Mouse (Mus musculus) forebrain, postnatal 0 days (tissue): ENCODE data around the gene Cog5. TPM values are rescaled to one million over a fixed set of nuclear protein-coding genes. Genes with fewer than 3 reads are reported as not detected.

Source experiments
- ATAC-seq: fragments of 200-750 bp; cut with Nextera tagmentation; 2 replicates; pipeline ENCODE4 v1.8.0; 2017; ENCODE audit warnings: mild to moderate bottlenecking, moderate library complexity
- DNase-seq: peaks from one replicate; pipeline ENCODE4 v3.0.0-alpha.2; 2015
- H3K27ac ChIP-seq: fragments of 300-500 bp; sonication (generic); 2 replicates; pipeline ENCODE4 v1.5.1; 2014; ENCODE audit warnings: low read depth, mild to moderate bottlenecking, antibody characterized with exemption, low read length, moderate library complexity, mixed read lengths
- H3K27me3 ChIP-seq: fragments of 300-500 bp; sonication (generic); 2 replicates; pipeline ENCODE4 v1.6.1; 2014; ENCODE audit warnings: mild to moderate bottlenecking, low read length, mixed read lengths; ENCODE audit not compliant: insufficient read depth
- H3K36me3 ChIP-seq: fragments of 300-500 bp; sonication (generic); 2 replicates; pipeline ENCODE4 v1.6.1; 2014; ENCODE audit warnings: mild to moderate bottlenecking, moderate library complexity; ENCODE audit not compliant: insufficient read depth
- H3K4me1 ChIP-seq: fragments of 300-500 bp; sonication (generic); 2 replicates; pipeline ENCODE4 v1.6.1; 2014; ENCODE audit warnings: antibody characterized with exemption; ENCODE audit not compliant: insufficient read depth
- H3K4me2 ChIP-seq: fragments of 300-500 bp; sonication (generic); 2 replicates; pipeline ENCODE4 v1.6.1; 2014; ENCODE audit warnings: low read depth, mild to moderate bottlenecking, moderate library complexity
- H3K4me3 ChIP-seq: fragments of 300-500 bp; sonication (generic); 2 replicates; pipeline ENCODE4 v1.5.1; 2014; ENCODE audit warnings: low read depth, low read length, mixed read lengths
- H3K9ac ChIP-seq: fragments of 300-500 bp; sonication (generic); 2 replicates; pipeline ENCODE4 v1.6.1; 2014; ENCODE audit warnings: mild to moderate bottlenecking
- H3K9me3 ChIP-seq: fragments of 300-500 bp; sonication (generic); 2 replicates; pipeline ENCODE4 v1.6.1; 2016; ENCODE audit warnings: low read length
- CTCF ChIP-seq: sonication (generic); IDR thresholded peaks from 2 replicates; pipeline ENCODE4 v1.5.1; 2016; ENCODE audit warnings: antibody characterized with exemption, control low read depth, low read depth
- WGBS: fragments of 180-500 bp; shearing (Covaris S2); extraction: QIAGEN DNeasy Blood & Tissue Kit; methylation state at CpG from one replicate; pipeline ENCODE4 v1.1.7; 2014; 5-methylcytosine and 5-hydroxymethylcytosine counted together
- polyA plus RNA-seq: library from polyadenylated mRNA; unstranded; fragments of >200 nt; fragmentation: Nextera tagmentation; extraction: Ambion mirVana; gene quantifications from 2 replicates; pipeline ENCODE4 v1.2.1, GENCODE M21; 2015
- total RNA-seq: library from RNA; depleted of rRNA; stranded (reverse); fragments of >200 nt; gene quantifications from 2 replicates; pipeline ENCODE4 v1.2.3, GENCODE M21; 2014

Cog5 gene
- total and polyA plus RNA-seq, 2 experiments from 2014 or later: 17.3 to 47.7 TPM

DNA sequence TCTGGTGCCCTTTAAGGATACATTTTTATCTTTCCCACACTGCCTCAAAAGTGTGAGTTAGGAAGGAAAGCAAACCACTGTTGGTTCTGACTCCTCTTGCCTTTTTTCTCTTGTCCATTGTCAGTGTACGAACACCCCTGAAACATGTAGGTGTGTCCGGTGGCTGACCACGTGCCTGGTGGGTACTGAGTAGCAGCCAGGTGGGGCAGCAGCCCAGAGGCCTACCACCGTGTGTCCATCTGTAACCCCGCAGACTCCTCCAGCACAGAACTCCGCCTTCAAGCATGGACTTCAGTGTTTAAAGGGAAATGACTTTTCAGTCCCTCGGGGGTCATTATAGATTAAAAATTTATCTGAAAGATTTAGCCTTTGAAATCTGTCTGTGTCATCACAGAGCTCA lies 242.8 kb downstream of the Cog5 start:
- no peak for DNase-seq
- H3K36me3 ChIP-seq: no peaks in the 10 kb centered on the region

DNA sequence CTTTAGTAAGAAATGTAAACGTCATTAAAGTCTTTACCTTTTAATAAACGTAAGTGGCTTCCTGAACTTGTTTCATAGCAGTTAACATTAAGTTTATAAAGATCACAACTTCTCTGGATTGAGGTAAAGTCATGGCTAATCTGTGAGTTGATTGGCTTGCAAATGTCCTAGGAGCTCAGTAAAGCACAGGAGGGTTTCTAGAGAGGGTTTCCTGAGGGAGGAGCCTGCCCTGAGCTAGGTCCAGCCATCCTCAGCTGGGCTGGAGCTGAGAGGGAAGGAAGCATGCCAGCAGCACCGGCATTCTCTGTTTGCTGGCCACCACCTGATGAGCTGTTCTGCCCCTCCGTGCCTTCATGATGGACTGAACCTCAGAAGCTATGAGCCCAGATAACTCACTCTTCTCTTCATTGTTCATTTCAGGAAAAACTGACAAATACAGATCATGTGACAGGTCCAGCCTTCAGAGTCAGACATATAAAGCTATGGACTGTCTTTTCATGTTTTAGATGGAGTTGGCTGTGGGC lies 245.8 kb downstream of the Cog5 start:
- Histone ChIP-seq H3K9ac (no peak overlapping the region), H3K36me3 (no peaks in the 10 kb centered on the region), H3K27me3 (no peaks in the 10 kb centered on the region), H3K27ac (no peak overlapping the region), H3K4me3 (no peak overlapping the region), H3K4me2 (no peak overlapping the region), H3K4me1 (peaks cover 10% of the 10 kb centered on the region), H3K9me3 (no peaks in the 10 kb centered on the region)
- no peak for TF ChIP-seq CTCF
- WGBS: 83% methylated on average over 4 of the region's 4 CpGs
- no peak for DNase-seq
- ATAC-seq: no peak

More for the DNA sequence above, 242.8 kb downstream of the Cog5 start:
- no peak for TF ChIP-seq CTCF
- no peak overlapping the region for H3K4me2 ChIP-seq
- peaks cover 10% of the 10 kb centered on the region for H3K4me1 ChIP-seq
- H3K27ac ChIP-seq: no peak overlapping the region
- H3K9ac ChIP-seq: no peak overlapping the region
- no peak overlapping the region for H3K4me3 ChIP-seq
- 55% methylated on average over 7 of the region's 7 CpGs for WGBS
- no peaks in the 10 kb centered on the region for H3K9me3 ChIP-seq
- no peak for ATAC-seq
- H3K27me3 ChIP-seq: no peaks in the 10 kb centered on the region

DNA sequence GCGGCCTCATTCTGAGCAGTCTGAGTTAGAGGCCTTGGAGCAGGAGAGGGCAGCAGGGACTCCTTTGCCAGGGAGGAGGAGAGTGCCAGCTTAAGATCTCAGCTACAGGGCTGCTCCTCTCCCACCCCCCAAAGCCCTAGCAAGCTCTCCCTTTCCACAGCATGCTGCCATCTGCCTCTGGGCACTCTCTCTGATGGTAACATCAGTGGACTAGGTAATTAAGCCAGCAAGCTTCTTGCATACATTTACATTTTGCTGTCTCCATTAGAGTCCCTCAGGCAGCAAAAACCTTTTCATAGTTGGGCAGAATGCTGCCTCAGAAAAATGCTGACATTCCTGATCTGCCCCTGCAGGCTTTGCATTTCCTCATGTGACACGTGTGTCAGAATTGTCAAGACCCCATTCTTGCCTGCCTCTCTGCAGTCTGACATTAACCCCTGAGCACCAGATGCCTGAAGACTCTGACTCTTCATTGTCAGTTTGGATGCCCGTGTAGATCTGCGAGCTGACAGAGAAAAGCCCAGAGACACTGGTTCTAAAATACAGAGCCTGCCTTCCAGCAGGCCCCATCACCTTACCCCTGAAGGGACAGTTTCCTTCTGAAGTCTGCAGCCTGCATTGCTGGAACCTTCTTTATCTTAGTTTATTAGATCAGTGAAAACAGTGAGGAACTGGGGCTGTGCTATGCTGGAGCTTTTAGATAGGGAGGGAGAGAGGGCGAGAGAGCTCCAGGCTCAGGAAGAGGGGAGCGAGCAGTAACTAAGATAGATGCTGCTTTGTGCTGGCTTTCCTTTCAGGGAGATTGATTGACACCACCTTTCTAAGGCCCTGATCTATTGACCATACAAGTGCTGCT lies 251.3 kb downstream of the Cog5 start:
- ATAC-seq: peak; percentile 97
- Histone ChIP-seq H3K4me2 (no peak overlapping the region), H3K9ac (0 out of 2 replicates have a peak overlapping the region, but pooled peaks have one; percentile 31)

DNA sequence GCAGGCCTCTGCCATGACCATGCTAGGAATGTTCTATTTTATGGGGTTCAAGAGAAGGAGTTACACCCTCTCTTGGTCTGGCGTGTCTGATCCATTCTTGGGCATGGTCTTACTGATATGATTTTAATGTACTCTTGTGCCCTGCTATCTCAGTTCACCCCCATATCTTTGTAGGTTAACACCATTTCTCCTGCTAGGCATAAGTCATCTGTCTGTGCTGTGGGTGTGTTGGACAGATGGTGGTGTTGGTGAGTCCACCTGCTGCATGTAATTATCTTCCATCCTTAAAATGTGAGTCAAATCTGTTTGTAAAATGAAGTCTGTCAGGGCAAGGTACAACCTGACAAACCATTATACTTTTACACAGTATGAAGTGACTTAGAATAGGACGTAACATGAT lies 252.8 kb downstream of the Cog5 start:
- Histone ChIP-seq H3K4me3 (no peak overlapping the region), H3K9ac (no peak overlapping the region), H3K4me2 (no peak overlapping the region), H3K4me1 (peaks cover 5% of the 10 kb centered on the region; the same call in 1 of the 2 replicates), H3K36me3 (no peaks in the 10 kb centered on the region), H3K9me3 (no peaks in the 10 kb centered on the region), H3K27me3 (no peaks in the 10 kb centered on the region), H3K27ac (no peak overlapping the region)
- 90% methylated on average over 2 of the region's 2 CpGs for WGBS
- no peak for DNase-seq
- ATAC-seq: no peak
- no peak for TF ChIP-seq CTCF

More for the DNA sequence above, 251.3 kb downstream of the Cog5 start:
- Histone ChIP-seq H3K36me3 (no peaks in the 10 kb centered on the region), H3K27me3 (no peaks in the 10 kb centered on the region), H3K4me1 (peaks cover 5% of the 10 kb centered on the region; the same call in 1 of the 2 replicates), H3K9me3 (no peaks in the 10 kb centered on the region), H3K27ac (peak overlapping the region; percentile 77), H3K4me3 (no peak overlapping the region)
- WGBS: 27% methylated on average over 6 of the region's 6 CpGs
- no peak for TF ChIP-seq CTCF
- peak; percentile 76 for DNase-seq

DNA sequence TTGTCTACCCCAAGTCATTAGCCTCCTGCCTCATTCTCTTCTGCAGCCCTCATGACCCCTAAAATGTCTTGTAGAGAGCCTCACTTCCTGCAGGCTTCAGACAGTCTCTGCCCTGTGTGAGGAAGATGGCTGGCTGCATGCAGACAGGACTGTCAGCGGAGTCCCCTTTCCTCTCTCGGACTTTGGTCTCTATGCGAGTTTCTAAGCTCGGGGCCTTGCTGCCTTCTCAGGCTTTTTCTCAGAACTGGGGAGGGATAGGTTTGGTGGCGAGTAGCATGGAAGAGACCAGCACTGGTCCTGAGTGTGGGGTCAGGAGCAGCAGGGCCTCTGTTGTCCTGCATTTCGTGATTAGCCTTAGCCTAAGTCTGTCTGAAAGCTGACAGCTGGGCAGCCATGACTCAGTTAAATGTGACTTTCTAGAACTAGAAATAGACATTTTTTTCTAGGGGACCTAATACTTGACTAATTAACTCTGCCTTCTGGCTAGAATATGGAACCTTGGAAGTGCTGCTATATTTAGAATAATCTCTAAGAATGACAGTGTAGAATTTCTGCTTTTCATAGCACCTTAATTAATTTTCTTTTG lies 258.4 kb downstream of the Cog5 start:
- H3K27me3 ChIP-seq: no peaks in the 10 kb centered on the region
- 83% methylated on average over 6 of the region's 6 CpGs for WGBS
- no peak overlapping the region for H3K9ac ChIP-seq
- no peak overlapping the region for H3K27ac ChIP-seq
- no peaks in the 10 kb centered on the region for H3K36me3 ChIP-seq
- no peak overlapping the region for H3K4me2 ChIP-seq
- no peak for DNase-seq
- H3K4me1 ChIP-seq: no peaks in the 10 kb centered on the region
- ATAC-seq: 0 out of 2 replicates have a peak, but pooled peaks have one; percentile 1
- no peak for TF ChIP-seq CTCF
- H3K4me3 ChIP-seq: no peak overlapping the region
- no peaks in the 10 kb centered on the region for H3K9me3 ChIP-seq

DNA sequence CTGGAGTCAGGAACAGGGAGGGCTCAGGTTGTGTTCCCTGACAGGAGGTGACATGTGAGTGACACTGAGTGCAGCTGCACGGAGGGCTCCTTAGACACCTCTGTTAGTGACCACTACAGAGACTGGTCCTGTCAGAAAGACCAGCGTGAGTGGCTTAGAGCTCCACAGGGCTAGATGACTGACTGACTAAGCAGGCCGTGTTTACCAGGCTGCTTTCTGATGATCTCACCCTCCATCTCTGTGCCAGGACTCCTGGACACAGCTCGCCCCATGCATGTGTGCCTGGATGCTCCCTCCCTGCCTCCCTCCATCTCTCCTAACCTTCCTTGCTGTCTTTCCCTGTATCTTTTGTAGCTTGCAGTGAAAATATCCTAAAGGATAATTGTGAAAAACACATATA lies 258.9 kb downstream of the Cog5 start:
- Histone ChIP-seq H3K4me2 (no peak overlapping the region), H3K36me3 (no peaks in the 10 kb centered on the region), H3K27ac (no peak overlapping the region), H3K27me3 (no peaks in the 10 kb centered on the region), H3K4me3 (no peak overlapping the region), H3K9me3 (no peaks in the 10 kb centered on the region), H3K4me1 (no peaks in the 10 kb centered on the region), H3K9ac (no peak overlapping the region)
- 44% methylated on average over 4 of the region's 4 CpGs for WGBS
- no peak for DNase-seq
- peak; percentile 50; the same call in 1 of the 2 replicates for ATAC-seq
- TF ChIP-seq CTCF: no peak

DNA sequence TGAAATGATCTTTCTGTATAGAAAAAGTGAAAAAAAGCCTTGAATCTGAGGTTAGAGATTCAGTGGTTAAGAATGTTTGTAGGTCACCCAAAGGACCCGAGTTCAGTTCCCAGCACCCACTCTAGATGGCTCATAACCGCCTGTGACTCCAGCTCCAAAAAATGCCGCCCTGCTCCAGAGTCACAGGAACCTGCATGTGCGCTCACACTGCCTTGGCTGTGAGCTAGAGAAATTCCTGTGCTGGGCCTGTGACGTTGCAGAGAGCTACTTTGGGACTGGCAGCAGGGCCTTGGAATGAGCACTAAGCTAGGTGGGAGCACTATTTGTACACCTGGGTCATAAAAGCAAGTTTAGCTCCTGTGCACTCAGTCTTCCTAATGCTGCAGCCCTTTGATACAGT lies 262.0 kb downstream of the Cog5 start:
- H3K27ac ChIP-seq: no peak overlapping the region
- no peaks in the 10 kb centered on the region for H3K27me3 ChIP-seq
- H3K4me3 ChIP-seq: no peak overlapping the region
- H3K4me2 ChIP-seq: no peak overlapping the region
- no peaks in the 10 kb centered on the region for H3K4me1 ChIP-seq
- TF ChIP-seq CTCF: no peak
- no peak for DNase-seq
- WGBS: 95% methylated on average over 5 of the region's 5 CpGs
- peaks cover 5% of the 10 kb centered on the region; the same call in 1 of the 2 replicates for H3K36me3 ChIP-seq
- H3K9me3 ChIP-seq: no peaks in the 10 kb centered on the region
- no peak overlapping the region for H3K9ac ChIP-seq
- ATAC-seq: no peak
